Mouse (Mus musculus): ENCODE data around the gene Plxnd1. TPM values are rescaled to one million over a fixed set of nuclear protein-coding genes. Genes with fewer than 3 reads are reported as not detected.

Gene Plxnd1
- polyA plus RNA-seq, 1 experiment from 2014 or later, result 62.4 TPM

DNA sequence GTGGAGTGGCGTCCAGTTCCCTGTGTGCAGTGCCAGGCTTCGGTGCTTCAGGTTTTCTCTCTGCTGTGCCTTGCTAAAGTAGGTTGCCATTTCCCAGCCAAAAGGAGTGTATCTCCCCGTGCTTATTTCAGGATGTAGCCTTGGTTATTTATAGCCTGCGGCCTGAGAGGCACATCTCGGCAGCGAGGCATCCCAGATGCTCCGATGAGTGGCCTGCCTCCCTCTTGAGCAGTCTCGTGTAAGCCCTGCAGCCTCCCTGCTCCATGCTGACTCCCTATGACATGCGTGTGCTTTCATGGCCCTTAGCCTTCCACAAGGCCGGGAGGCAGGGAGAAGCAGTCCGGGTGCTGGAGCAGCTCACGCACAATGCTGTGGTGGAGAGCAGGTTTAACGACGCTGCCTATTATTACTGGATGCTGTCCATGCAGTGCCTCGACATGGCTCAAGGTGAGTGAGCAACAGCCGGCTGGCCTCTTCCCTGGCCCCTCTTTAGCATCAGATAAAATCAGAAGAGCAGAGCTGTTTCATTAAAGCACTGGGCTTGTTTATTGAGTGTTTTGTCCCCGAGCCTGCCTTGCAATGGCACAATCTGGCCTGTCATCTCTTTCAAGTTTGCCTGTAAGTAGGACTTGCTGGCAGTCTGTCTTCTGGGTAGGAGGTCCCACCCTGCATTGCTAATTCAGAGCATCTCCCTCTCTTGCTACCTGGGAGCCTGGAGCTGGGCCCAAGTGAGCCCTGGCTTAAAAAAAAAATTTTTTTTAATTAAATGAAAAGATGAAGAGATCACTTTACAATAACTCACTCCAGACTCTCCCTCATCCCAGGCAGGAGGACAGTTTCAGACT lies 79.0 kb downstream of the Plxnd1 start:
- Histone ChIP-seq H3K36me3 (ENCODE audit: insufficient read depth, low read length) (0 out of 2 replicates have a peak, but pooled peaks cover 13% of the 10 kb centered on the region), H3K4me2 (replicated peaks; ENCODE audit: low read depth, low read length) (no peak overlapping the region), H3K27ac (ENCODE audit: low read length) (peak overlapping the region; percentile 40; the same call in 1 of the 2 replicates), H3K9ac (replicated peaks; ENCODE audit: low read length) (no peak overlapping the region), H3K9me3 (ENCODE audit: low read length) (no peaks in the 10 kb centered on the region), H3K4me1 (ENCODE audit: insufficient read depth, low read length) (peaks cover 27% of the 10 kb centered on the region), H3K27me3 (ENCODE audit: insufficient read depth, low read length) (no peaks in the 10 kb centered on the region), H3K4me3 (ENCODE audit: low read length) (no peak overlapping the region)
- no peak for ATAC-seq (ENCODE audit: low FRiP score, low TSS enrichment)
- 26% methylated on average over 17 of the region's 17 CpGs for WGBS

DNA sequence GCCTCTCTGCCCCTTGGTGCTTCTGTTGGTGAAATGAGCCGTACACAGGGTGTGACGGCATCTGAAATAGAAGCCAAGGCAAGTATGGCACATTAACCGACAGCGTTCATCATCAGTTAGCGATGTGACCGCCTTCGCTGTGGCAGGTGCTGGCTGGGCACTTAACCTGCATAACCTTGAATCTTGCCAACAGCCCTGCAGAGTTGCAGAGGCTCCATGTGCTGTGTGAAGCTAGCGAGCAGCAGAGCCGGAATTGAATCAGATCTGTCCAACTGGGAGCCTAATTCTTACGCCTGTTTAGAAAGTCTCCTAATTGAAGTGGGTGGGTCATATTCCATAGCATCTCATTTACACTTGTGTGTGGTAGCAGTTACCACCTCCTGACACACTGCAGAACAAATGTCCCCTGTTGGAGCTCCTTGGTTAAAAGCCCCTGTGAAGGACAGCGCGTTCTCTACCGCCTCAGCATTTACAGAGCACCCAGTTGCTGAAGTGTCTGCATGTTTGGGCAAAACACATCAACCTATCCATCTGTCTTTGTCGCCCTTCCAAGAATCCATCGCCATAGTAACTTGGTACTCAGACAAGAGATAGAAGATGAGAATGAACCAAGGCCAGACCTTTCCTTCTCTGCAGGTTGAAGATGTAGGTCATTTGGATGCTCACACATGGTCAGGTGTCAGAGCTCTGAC lies 80.1 kb downstream of the Plxnd1 start:
- Histone ChIP-seq H3K27ac (ENCODE audit: low read length) (no peak overlapping the region), H3K4me1 (ENCODE audit: insufficient read depth, low read length) (peaks cover 27% of the 10 kb centered on the region), H3K27me3 (ENCODE audit: insufficient read depth, low read length) (no peaks in the 10 kb centered on the region), H3K4me2 (replicated peaks; ENCODE audit: low read depth, low read length) (no peak overlapping the region), H3K4me3 (ENCODE audit: low read length) (no peak overlapping the region), H3K36me3 (ENCODE audit: insufficient read depth, low read length) (0 out of 2 replicates have a peak, but pooled peaks cover 7% of the 10 kb centered on the region), H3K9ac (replicated peaks; ENCODE audit: low read length) (no peak overlapping the region), H3K9me3 (ENCODE audit: low read length) (no peaks in the 10 kb centered on the region)
- no peak for ATAC-seq (ENCODE audit: low FRiP score, low TSS enrichment)
- WGBS, result 61% methylated on average over 15 of the region's 15 CpGs

DNA sequence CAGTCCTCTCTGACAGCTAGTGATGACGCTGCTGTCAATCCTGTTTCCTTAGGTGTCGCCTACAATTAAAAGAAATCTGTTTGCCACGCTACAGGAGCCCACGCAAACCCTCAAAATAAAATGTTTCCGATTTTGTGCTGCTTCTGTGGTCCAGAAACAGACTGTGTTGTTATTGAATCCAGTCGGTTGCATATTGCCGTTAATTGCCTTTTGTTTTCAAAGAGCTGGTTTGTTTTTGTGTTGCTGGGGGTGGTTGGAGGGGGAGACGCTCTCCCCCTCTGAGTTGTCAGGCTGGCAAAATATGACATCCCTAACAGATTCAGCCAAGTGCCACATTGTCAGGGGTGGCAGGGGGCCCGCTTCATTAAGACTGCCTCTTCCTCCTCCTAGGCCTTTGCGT lies 81.3 kb downstream of the Plxnd1 start:
- no peak overlapping the region for H3K27ac ChIP-seq (ENCODE audit: low read length)
- H3K4me1 ChIP-seq (ENCODE audit: insufficient read depth, low read length), result peaks cover 31% of the 10 kb centered on the region
- WGBS, result 83% methylated on average over 10 of the region's 10 CpGs
- H3K36me3 ChIP-seq (ENCODE audit: insufficient read depth, low read length), result 0 out of 2 replicates have a peak, but pooled peaks cover 5% of the 10 kb centered on the region
- H3K4me3 ChIP-seq (ENCODE audit: low read length), result no peak overlapping the region
- H3K4me2 ChIP-seq (replicated peaks; ENCODE audit: low read depth, low read length), result no peak overlapping the region
- no peaks in the 10 kb centered on the region for H3K27me3 ChIP-seq (ENCODE audit: insufficient read depth, low read length)
- H3K9ac ChIP-seq (replicated peaks; ENCODE audit: low read length), result no peak overlapping the region
- no peak for ATAC-seq (ENCODE audit: low FRiP score, low TSS enrichment)
- no peaks in the 10 kb centered on the region for H3K9me3 ChIP-seq (ENCODE audit: low read length)

DNA sequence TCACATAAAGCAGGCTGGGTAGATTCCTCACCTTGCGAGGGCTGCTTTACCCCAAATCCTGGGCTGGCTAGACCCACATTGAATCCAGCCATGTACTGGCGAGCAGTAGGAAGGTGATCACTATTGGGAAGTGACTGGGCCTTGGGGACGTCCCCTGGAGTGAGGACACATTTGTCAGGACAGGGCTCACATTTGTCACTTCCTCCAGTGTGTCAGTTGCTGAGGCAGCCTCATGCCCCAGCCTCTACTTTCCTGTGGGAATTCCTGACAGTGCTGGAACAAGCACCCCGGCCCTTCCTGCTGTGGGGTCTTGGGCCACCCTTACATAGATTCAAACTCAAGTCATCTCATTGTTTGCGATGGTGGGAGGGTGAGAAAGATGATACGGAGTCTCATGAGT lies 83.0 kb downstream of the Plxnd1 start:
- Histone ChIP-seq H3K9me3 (ENCODE audit: low read length) (no peaks in the 10 kb centered on the region), H3K4me3 (ENCODE audit: low read length) (no peak overlapping the region), H3K36me3 (ENCODE audit: insufficient read depth, low read length) (peaks cover 5% of the 10 kb centered on the region), H3K27me3 (ENCODE audit: insufficient read depth, low read length) (no peaks in the 10 kb centered on the region), H3K4me2 (replicated peaks; ENCODE audit: low read depth, low read length) (no peak overlapping the region), H3K4me1 (ENCODE audit: insufficient read depth, low read length) (peaks cover 32% of the 10 kb centered on the region), H3K27ac (ENCODE audit: low read length) (no peak overlapping the region), H3K9ac (replicated peaks; ENCODE audit: low read length) (no peak overlapping the region)
- ATAC-seq (ENCODE audit: low FRiP score, low TSS enrichment), result no peak
- 74% methylated on average over 6 of the region's 6 CpGs for WGBS

DNA sequence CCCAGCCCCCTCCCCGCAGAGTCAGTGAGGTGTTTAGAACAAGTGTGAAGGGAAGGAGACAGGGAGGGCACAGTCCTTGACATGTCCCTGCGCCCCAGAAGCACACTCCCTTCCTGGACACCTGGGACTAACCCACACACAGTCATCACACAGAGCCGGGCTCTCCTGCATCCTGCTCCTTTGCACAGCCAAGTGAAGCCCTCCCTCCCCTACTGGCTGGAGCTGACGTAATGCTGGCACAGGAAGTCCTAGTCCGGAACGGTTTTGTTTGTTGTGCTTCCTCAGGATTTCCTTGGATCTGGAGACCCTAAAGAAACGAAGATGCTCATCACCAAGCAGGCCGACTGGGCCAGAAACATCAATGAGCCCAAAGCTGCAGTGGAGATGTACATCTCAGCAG lies 84.9 kb downstream of the Plxnd1 start:
- Histone ChIP-seq H3K27ac (ENCODE audit: low read length) (peak overlapping the region; percentile 70), H3K4me1 (ENCODE audit: insufficient read depth, low read length) (peaks cover 19% of the 10 kb centered on the region), H3K4me2 (replicated peaks; ENCODE audit: low read depth, low read length) (no peak overlapping the region), H3K9me3 (ENCODE audit: low read length) (no peaks in the 10 kb centered on the region), H3K27me3 (ENCODE audit: insufficient read depth, low read length) (no peaks in the 10 kb centered on the region), H3K36me3 (ENCODE audit: insufficient read depth, low read length) (peaks cover 9% of the 10 kb centered on the region), H3K4me3 (ENCODE audit: low read length) (no peak overlapping the region), H3K9ac (replicated peaks; ENCODE audit: low read length) (no peak overlapping the region)
- WGBS, result 23% methylated on average over 8 of the region's 8 CpGs
- ATAC-seq (ENCODE audit: low FRiP score, low TSS enrichment), result peak; percentile 77

DNA sequence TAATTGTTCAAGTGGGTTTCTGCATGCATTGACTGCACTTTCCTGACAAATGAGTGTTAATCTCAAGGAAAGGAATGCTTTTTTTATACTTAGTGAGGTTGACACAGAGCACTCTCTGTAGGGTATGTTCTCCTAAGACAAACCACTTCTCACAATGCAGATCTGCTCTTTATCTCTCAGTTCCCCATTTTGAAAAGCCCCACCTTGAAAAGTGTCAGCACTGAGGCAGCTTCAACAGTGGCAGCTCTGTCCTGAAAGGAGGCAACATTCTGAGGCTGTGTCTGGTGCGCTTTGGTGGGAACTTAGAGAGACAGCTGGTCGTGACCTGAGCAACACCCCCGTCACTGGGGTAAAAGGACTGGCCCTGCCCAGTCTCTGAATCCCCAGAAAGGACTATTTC lies 85.8 kb downstream of the Plxnd1 start:
- ATAC-seq (ENCODE audit: low FRiP score, low TSS enrichment), result no peak
- peaks cover 9% of the 10 kb centered on the region for H3K36me3 ChIP-seq (ENCODE audit: insufficient read depth, low read length)
- no peaks in the 10 kb centered on the region for H3K9me3 ChIP-seq (ENCODE audit: low read length)
- no peak overlapping the region for H3K4me2 ChIP-seq (replicated peaks; ENCODE audit: low read depth, low read length)
- no peak overlapping the region for H3K4me3 ChIP-seq (ENCODE audit: low read length)
- peaks cover 15% of the 10 kb centered on the region for H3K4me1 ChIP-seq (ENCODE audit: insufficient read depth, low read length)
- no peaks in the 10 kb centered on the region for H3K27me3 ChIP-seq (ENCODE audit: insufficient read depth, low read length)
- 77% methylated on average over 3 of the region's 3 CpGs for WGBS
- H3K27ac ChIP-seq (ENCODE audit: low read length), result peak overlapping the region; percentile 70; the same call in 1 of the 2 replicates
- no peak overlapping the region for H3K9ac ChIP-seq (replicated peaks; ENCODE audit: low read length)

DNA sequence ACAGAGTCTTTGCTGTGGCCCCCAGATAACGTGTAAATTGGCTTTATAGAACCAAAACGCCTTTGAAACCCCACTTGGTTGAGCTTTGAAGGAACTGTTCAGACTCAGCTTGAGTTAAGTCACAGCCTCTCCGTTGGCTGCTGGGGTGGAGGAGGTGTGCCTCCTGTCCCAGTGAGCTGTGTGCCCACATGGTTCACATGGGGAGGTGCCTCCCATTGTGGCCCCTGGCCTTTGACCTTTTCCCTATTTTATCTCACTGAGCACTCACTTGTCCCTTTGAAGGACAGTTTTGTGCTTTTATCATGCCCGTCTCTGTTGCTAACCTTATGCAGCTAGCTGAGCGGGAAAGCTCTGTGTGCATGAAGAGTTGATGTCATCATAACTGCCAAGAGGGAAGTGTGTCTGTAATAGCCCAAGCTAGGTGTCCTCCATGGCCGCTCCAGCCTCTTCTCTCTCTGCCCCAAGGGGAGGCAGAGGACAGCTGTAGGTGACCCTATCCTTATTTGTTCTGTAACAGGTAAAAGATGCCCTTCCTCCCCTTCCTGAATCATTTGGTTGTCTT lies 86.3 kb downstream of the Plxnd1 start:
- Histone ChIP-seq H3K27me3 (ENCODE audit: insufficient read depth, low read length) (no peaks in the 10 kb centered on the region), H3K27ac (ENCODE audit: low read length) (peak overlapping the region; percentile 2; the same call in 1 of the 2 replicates), H3K4me3 (ENCODE audit: low read length) (no peak overlapping the region), H3K4me2 (replicated peaks; ENCODE audit: low read depth, low read length) (no peak overlapping the region), H3K4me1 (ENCODE audit: insufficient read depth, low read length) (peaks cover 12% of the 10 kb centered on the region), H3K9me3 (ENCODE audit: low read length) (no peaks in the 10 kb centered on the region), H3K9ac (replicated peaks; ENCODE audit: low read length) (no peak overlapping the region), H3K36me3 (ENCODE audit: insufficient read depth, low read length) (peaks cover 9% of the 10 kb centered on the region)
- ATAC-seq (ENCODE audit: low FRiP score, low TSS enrichment), result no peak
- WGBS, result 48% methylated on average over 6 of the region's 6 CpGs

DNA sequence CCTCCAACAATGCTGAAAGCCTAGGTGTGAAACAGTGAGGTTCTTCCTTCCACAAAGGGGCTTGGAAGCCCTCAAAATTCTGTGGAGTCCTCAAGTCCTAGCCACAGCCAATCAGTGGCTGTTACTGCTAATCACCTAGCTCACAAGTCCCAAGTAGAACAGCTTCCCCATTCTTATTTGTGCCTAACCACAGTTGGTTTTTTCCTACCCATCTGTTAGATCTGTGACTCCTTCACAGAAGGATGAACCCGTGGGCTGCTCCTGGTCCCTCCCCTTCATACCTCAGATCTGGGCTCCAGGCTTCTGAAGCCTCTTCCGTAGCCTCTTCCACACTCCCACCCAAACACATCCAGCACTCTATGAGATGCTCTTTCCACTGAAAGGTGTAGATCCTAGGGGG lies 87.9 kb downstream of the Plxnd1 start:
- Histone ChIP-seq H3K9ac (replicated peaks; ENCODE audit: low read length) (no peak overlapping the region), H3K4me1 (ENCODE audit: insufficient read depth, low read length) (peaks cover 12% of the 10 kb centered on the region), H3K4me3 (ENCODE audit: low read length) (no peak overlapping the region), H3K27me3 (ENCODE audit: insufficient read depth, low read length) (no peaks in the 10 kb centered on the region), H3K9me3 (ENCODE audit: low read length) (no peaks in the 10 kb centered on the region), H3K4me2 (replicated peaks; ENCODE audit: low read depth, low read length) (no peak overlapping the region), H3K27ac (ENCODE audit: low read length) (no peak overlapping the region), H3K36me3 (ENCODE audit: insufficient read depth, low read length) (peaks cover 12% of the 10 kb centered on the region)
- 42% methylated on average over 2 of the region's 2 CpGs for WGBS
- ATAC-seq (ENCODE audit: low FRiP score, low TSS enrichment), result no peak

DNA sequence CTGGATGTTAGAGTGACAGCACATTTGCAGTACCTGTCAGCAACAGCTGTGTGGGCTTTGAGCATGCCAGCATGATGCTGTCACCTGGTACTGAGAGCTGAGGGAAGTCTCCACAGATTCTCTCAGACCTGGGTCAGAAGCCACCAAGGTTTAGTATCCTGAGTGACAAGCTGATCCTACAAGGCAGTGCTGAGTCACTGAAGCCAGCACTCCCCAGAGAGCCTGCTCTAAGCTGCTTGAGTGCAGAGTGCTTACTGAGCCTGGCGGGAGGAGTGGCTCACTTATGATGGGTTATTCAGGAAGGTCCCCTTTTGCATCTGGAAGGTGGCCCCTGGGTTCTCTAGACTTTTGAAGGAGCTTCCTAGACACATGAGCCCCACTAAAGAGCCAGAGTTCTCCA lies 88.3 kb downstream of the Plxnd1 start:
- H3K9me3 ChIP-seq (ENCODE audit: low read length), result no peaks in the 10 kb centered on the region
- ATAC-seq (ENCODE audit: low FRiP score, low TSS enrichment), result no peak
- peaks cover 12% of the 10 kb centered on the region for H3K4me1 ChIP-seq (ENCODE audit: insufficient read depth, low read length)
- 79% methylated on average over 1 of the region's 1 CpGs for WGBS
- H3K4me3 ChIP-seq (ENCODE audit: low read length), result no peak overlapping the region
- H3K36me3 ChIP-seq (ENCODE audit: insufficient read depth, low read length), result peaks cover 12% of the 10 kb centered on the region
- H3K9ac ChIP-seq (replicated peaks; ENCODE audit: low read length), result no peak overlapping the region
- H3K27ac ChIP-seq (ENCODE audit: low read length), result no peak overlapping the region
- H3K4me2 ChIP-seq (replicated peaks; ENCODE audit: low read depth, low read length), result no peak overlapping the region
- no peaks in the 10 kb centered on the region for H3K27me3 ChIP-seq (ENCODE audit: insufficient read depth, low read length)
